Mouse (Mus musculus): ENCODE measurements around the gene Shtn1. TPM values are rescaled to one million over a fixed set of nuclear protein-coding genes. Genes with fewer than 3 reads are reported as not detected.

Shtn1 gene
- total RNA-seq, 1 experiment: 1.6 TPM

DNA sequence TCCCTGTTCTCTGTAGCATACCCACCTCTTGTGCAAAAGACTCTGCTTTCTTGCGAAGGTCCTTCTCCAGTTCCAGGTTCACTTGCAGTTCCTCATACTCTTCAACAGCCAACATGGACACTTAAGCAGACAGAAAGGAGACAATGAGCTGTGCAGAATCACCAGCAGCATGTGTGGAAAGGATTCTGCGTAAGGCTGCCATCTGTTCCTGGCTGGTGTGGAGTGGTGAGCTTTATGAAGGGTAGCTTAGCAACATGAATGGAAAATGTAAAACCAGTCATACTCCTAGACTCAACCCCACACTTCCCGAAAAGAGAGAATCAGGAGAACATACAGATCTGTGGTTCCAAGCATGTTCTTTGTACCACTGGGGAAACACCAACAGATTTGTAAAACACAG lies 47.8 kb downstream of the Shtn1 start:
- TF ChIP-seq ZC3H11A (IDR thresholded peaks at IDR 0.05; ENCODE audit: borderline replicate concordance, low read depth, low read length): no peak
- no peak for DNase-seq (ENCODE audit: low read depth, low spot score)
- no peak overlapping the region for H3K27ac ChIP-seq (ENCODE audit: insufficient read depth, low read depth, low read length, poor library complexity, severe bottlenecking)
- no peaks in the 10 kb centered on the region for H3K4me1 ChIP-seq (ENCODE audit: control insufficient read depth in 2 of 2, insufficient read depth in 2 of 2, low read length in 2 of 2, poor library complexity in 1 of 2)
- no peak overlapping the region for H3K9ac ChIP-seq (ENCODE audit: insufficient read depth, low read depth, low read length, poor library complexity, severe bottlenecking)
- no peaks in the 10 kb centered on the region for H3K9me3 ChIP-seq (ENCODE audit: control insufficient read depth, insufficient read depth, low read depth, low read length)
- in situ Hi-C loops (cut with MboI; ENCODE audit: low sequenced_read_pairs in 2 of 2, unreplicated experiment in 2 of 2): no loop called here
- H3K4me3 ChIP-seq (ENCODE audit: insufficient read depth in 1 of 2, low read depth in 1 of 2, low read length in 2 of 2, poor library complexity in 1 of 2, severe bottlenecking in 1 of 2): no peak overlapping the region
- no peaks in the 10 kb centered on the region for H3K36me3 ChIP-seq (ENCODE audit: control insufficient read depth, insufficient read depth, low read length, poor library complexity, severe bottlenecking)

DNA sequence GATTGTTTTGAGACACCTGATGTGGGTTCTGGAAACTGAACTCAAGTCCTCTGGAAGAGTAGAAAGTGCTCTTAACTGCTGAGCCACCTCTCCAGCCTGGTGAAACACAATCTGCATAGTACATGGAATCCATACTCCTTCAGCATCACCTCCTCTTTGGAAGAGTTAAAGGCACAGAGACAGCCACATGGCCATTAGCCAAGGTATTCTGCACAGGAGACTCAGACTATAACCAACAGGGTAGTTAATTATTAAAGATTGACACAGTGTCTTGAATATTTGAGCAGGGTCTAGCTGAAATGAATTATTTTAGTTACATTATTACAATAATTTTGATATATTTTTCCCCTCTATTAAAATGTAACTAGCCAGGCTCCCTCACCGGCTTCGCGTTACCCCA lies 52.0 kb downstream of the Shtn1 start:
- TF ChIP-seq CHD2 (IDR thresholded peaks at IDR 0.05; ENCODE audit: low read depth, low read length): no peak
- TF ChIP-seq HCFC1 (IDR thresholded peaks at IDR 0.05; ENCODE audit: borderline replicate concordance, insufficient read depth, low read length): no peak
- TF ChIP-seq MAFK (IDR thresholded peaks at IDR 0.05; ENCODE audit: insufficient read depth, low read depth, low read length): no peak
- no peak for TF ChIP-seq ZNF384 (IDR thresholded peaks at IDR 0.05; ENCODE audit: low read depth, low read length)
- no peak for TF ChIP-seq ZC3H11A (IDR thresholded peaks at IDR 0.05; ENCODE audit: borderline replicate concordance, low read depth, low read length)
- no peak for DNase-seq (ENCODE audit: low read depth, low spot score)
- no peak overlapping the region for H3K4me3 ChIP-seq (ENCODE audit: insufficient read depth in 1 of 2, low read depth in 1 of 2, low read length in 2 of 2, poor library complexity in 1 of 2, severe bottlenecking in 1 of 2)
- H3K27ac ChIP-seq (ENCODE audit: insufficient read depth, low read depth, low read length, poor library complexity, severe bottlenecking): no peak overlapping the region
- H3K36me3 ChIP-seq (ENCODE audit: control insufficient read depth, insufficient read depth, low read length, poor library complexity, severe bottlenecking): no peaks in the 10 kb centered on the region
- in situ Hi-C loops (cut with MboI; ENCODE audit: low sequenced_read_pairs in 2 of 2, unreplicated experiment in 2 of 2): no loop called here
- H3K9ac ChIP-seq (ENCODE audit: insufficient read depth, low read depth, low read length, poor library complexity, severe bottlenecking): no peak overlapping the region
- H3K9me3 ChIP-seq (ENCODE audit: control insufficient read depth, insufficient read depth, low read depth, low read length): no peaks in the 10 kb centered on the region
- H3K4me1 ChIP-seq (ENCODE audit: control insufficient read depth in 2 of 2, insufficient read depth in 2 of 2, low read length in 2 of 2, poor library complexity in 1 of 2): no peaks in the 10 kb centered on the region

DNA sequence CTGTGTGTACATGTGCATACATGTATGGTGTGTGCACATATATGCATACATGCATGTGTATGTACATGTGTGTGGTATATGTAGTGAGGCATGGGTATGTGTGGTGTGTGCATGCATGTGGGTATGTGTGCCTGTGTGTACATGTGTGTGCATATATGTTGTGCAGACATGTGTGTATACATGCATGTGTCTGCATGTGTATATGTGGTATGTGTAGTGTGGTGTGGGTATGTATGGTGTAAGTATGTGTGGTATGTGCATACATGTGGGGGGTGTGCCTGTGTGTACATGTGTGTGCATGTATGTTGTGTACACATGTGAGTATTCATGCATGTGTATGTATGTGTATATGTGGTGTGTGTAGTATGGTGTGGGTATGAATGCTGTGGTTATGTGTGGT lies 54.3 kb downstream of the Shtn1 start:
- H3K36me3 ChIP-seq (ENCODE audit: control insufficient read depth, insufficient read depth, low read length, poor library complexity, severe bottlenecking): no peaks in the 10 kb centered on the region
- H3K27ac ChIP-seq (ENCODE audit: insufficient read depth, low read depth, low read length, poor library complexity, severe bottlenecking): no peak overlapping the region

DNA sequence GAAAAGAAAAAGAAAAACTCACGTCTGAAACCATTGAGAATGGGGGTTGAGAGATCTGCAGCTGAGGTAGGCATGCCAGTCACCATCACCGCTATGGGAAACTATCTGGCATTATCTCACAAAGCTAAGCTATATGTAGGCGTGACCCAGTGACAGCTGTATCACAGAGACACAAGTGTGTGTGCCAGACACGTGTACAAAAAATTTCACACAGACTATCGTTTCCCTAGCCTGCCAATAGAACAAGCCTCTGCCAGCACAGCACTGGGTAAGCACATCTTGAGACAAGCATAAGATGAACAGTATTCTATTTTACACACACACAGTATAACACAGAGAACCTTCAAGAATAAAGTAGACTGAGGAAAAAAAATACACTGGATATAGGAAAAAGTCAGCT lies 65.1 kb downstream of the Shtn1 start:
- H3K9me3 ChIP-seq (ENCODE audit: control insufficient read depth, insufficient read depth, low read depth, low read length): no peaks in the 10 kb centered on the region
- no peaks in the 10 kb centered on the region for H3K36me3 ChIP-seq (ENCODE audit: control insufficient read depth, insufficient read depth, low read length, poor library complexity, severe bottlenecking)
- H3K9ac ChIP-seq (ENCODE audit: insufficient read depth, low read depth, low read length, poor library complexity, severe bottlenecking): no peak overlapping the region
- TF ChIP-seq HCFC1 (IDR thresholded peaks at IDR 0.05; ENCODE audit: borderline replicate concordance, insufficient read depth, low read length) (no peak), CHD2 (IDR thresholded peaks at IDR 0.05; ENCODE audit: low read depth, low read length) (no peak), ZC3H11A (IDR thresholded peaks at IDR 0.05; ENCODE audit: borderline replicate concordance, low read depth, low read length) (no peak), ZNF384 (IDR thresholded peaks at IDR 0.05; ENCODE audit: low read depth, low read length) (no peak), MAFK (IDR thresholded peaks at IDR 0.05; ENCODE audit: insufficient read depth, low read depth, low read length) (no peak)
- no peak for DNase-seq (ENCODE audit: low read depth, low spot score)
- in situ Hi-C loops (cut with MboI; ENCODE audit: low sequenced_read_pairs in 2 of 2, unreplicated experiment in 2 of 2): no loop called here
- H3K4me3 ChIP-seq (ENCODE audit: insufficient read depth in 1 of 2, low read depth in 1 of 2, low read length in 2 of 2, poor library complexity in 1 of 2, severe bottlenecking in 1 of 2): no peak overlapping the region
- no peaks in the 10 kb centered on the region for H3K4me1 ChIP-seq (ENCODE audit: control insufficient read depth in 2 of 2, insufficient read depth in 2 of 2, low read length in 2 of 2, poor library complexity in 1 of 2)
- no peak overlapping the region for H3K27ac ChIP-seq (ENCODE audit: insufficient read depth, low read depth, low read length, poor library complexity, severe bottlenecking)

More for the DNA sequence above, 54.3 kb downstream of the Shtn1 start:
- H3K4me1 ChIP-seq (ENCODE audit: control insufficient read depth in 2 of 2, insufficient read depth in 2 of 2, low read length in 2 of 2, poor library complexity in 1 of 2): no peaks in the 10 kb centered on the region
- TF ChIP-seq CHD2 (IDR thresholded peaks at IDR 0.05; ENCODE audit: low read depth, low read length) (no peak), ZNF384 (IDR thresholded peaks at IDR 0.05; ENCODE audit: low read depth, low read length) (no peak), MAFK (IDR thresholded peaks at IDR 0.05; ENCODE audit: insufficient read depth, low read depth, low read length) (no peak), ZC3H11A (IDR thresholded peaks at IDR 0.05; ENCODE audit: borderline replicate concordance, low read depth, low read length) (no peak)
- H3K4me3 ChIP-seq (ENCODE audit: insufficient read depth in 1 of 2, low read depth in 1 of 2, low read length in 2 of 2, poor library complexity in 1 of 2, severe bottlenecking in 1 of 2): no peak overlapping the region
- H3K9me3 ChIP-seq (ENCODE audit: control insufficient read depth, insufficient read depth, low read depth, low read length): no peaks in the 10 kb centered on the region
- no peak overlapping the region for H3K9ac ChIP-seq (ENCODE audit: insufficient read depth, low read depth, low read length, poor library complexity, severe bottlenecking)
- DNase-seq (ENCODE audit: low read depth, low spot score): no peak
- in situ Hi-C loops (cut with MboI; ENCODE audit: low sequenced_read_pairs in 2 of 2, unreplicated experiment in 2 of 2): no loop called here

DNA sequence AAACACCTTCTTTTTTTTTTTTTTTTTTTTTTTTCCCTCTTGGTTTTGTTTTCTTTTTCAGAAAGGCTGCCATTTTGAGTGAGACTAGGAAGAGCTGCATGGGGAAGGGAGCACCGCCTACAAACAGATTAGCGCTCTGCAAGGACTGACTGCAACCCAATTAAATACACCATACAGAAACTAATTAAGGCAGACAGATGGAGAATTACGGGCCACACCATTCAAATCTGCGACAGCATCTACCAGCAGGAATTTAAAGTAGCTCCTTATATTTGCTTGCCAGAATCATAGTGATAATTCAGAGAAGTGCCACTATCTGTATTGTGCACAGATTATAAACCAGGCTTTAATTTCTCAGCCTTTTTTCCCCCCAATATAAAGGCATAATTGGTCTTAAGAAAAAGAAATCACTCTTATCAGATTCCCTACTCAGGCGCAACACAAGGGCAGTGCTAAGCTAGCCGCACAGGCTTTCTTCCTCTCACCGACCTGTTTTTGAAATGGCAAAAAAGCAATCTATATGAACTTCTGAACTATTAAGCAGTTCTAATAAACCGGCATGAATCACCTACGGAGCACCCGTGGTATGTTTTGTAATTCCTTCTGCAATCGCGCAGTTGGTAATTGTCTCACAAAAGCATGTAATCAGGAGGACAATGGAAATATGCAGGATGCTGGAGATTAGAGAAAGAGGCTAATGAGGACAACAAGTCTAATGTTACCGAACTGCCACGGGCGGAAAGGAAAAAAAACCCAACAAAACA lies 69.1 kb downstream of the Shtn1 start:
- TF ChIP-seq ZNF384 (IDR thresholded peaks at IDR 0.05; ENCODE audit: low read depth, low read length) (no peak), MAFK (IDR thresholded peaks at IDR 0.05; ENCODE audit: insufficient read depth, low read depth, low read length) (no peak), ZC3H11A (IDR thresholded peaks at IDR 0.05; ENCODE audit: borderline replicate concordance, low read depth, low read length) (no peak), HCFC1 (IDR thresholded peaks at IDR 0.05; ENCODE audit: borderline replicate concordance, insufficient read depth, low read length) (no peak), CHD2 (IDR thresholded peaks at IDR 0.05; ENCODE audit: low read depth, low read length) (no peak)
- no peak overlapping the region for H3K9ac ChIP-seq (ENCODE audit: insufficient read depth, low read depth, low read length, poor library complexity, severe bottlenecking)
- DNase-seq (ENCODE audit: low read depth, low spot score): no peak
- H3K36me3 ChIP-seq (ENCODE audit: control insufficient read depth, insufficient read depth, low read length, poor library complexity, severe bottlenecking): no peaks in the 10 kb centered on the region
- no peaks in the 10 kb centered on the region for H3K9me3 ChIP-seq (ENCODE audit: control insufficient read depth, insufficient read depth, low read depth, low read length)
- no peak overlapping the region for H3K4me3 ChIP-seq (ENCODE audit: insufficient read depth in 1 of 2, low read depth in 1 of 2, low read length in 2 of 2, poor library complexity in 1 of 2, severe bottlenecking in 1 of 2)
- H3K27ac ChIP-seq (ENCODE audit: insufficient read depth, low read depth, low read length, poor library complexity, severe bottlenecking): no peak overlapping the region
- in situ Hi-C loops (cut with MboI; ENCODE audit: low sequenced_read_pairs in 2 of 2, unreplicated experiment in 2 of 2): no loop called here
- no peaks in the 10 kb centered on the region for H3K4me1 ChIP-seq (ENCODE audit: control insufficient read depth in 2 of 2, insufficient read depth in 2 of 2, low read length in 2 of 2, poor library complexity in 1 of 2)

Data from ES-E14 (cell line).